Mouse (Mus musculus): ENCODE results near the gene Anks3. TPM values are rescaled to one million over a fixed set of nuclear protein-coding genes. Genes with fewer than 3 reads are reported as not detected.

The Anks3 gene
- polyA plus RNA-seq, 1 experiment from 2014 or later, result 43.4 TPM

DNA sequence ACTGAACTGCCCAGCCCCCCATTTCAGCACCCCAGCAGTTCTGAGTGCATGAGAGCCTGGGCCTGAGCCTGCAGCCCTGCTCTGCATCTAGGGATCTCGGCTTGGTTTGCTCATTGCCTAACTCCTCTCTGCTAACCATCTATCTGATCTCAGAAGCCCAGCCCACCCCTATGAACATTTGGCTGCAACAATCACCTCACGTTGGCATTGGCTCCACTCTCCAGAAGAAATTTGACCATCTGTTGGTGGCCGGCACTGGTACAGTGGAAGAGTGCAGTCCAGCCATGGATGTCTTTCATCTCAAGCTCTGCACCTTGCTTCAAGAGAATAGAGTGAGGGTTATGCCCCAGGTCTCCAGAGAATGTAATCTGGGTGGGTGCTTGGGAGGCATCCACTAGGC, 6.6 kb downstream of the Anks3 start:
- WGBS, result 90% methylated on average over 3 of the region's 3 CpGs
- ATAC-seq (no peak), DNase-seq (ENCODE audit: low spot score) (no peak)
- H3K27me3 ChIP-seq (replicated peaks; ENCODE audit: insufficient read depth, low read length), result no peaks in the 10 kb centered on the region
- H3K4me3 ChIP-seq (ENCODE audit: low read depth, low read length), result no peak overlapping the region
- H3K27ac ChIP-seq (ENCODE audit: low read length), result no peak overlapping the region
- TF ChIP-seq CTCF (IDR thresholded peaks at IDR 0.05) (no peak), EP300 (IDR thresholded peaks at IDR 0.05) (no peak)
- H3K36me3 ChIP-seq (ENCODE audit: insufficient read depth, low read length), result 0 out of 2 replicates have a peak, but pooled peaks cover 20% of the 10 kb centered on the region
- H3K4me2 ChIP-seq (replicated peaks; ENCODE audit: low read depth, low read length), result no peak overlapping the region
- no peaks in the 10 kb centered on the region for H3K4me1 ChIP-seq (ENCODE audit: insufficient read depth, low read depth, low read length)
- H3K9ac ChIP-seq (replicated peaks; ENCODE audit: low read depth), result no peak overlapping the region
- no peaks in the 10 kb centered on the region for H3K9me3 ChIP-seq (ENCODE audit: low read length)

DNA sequence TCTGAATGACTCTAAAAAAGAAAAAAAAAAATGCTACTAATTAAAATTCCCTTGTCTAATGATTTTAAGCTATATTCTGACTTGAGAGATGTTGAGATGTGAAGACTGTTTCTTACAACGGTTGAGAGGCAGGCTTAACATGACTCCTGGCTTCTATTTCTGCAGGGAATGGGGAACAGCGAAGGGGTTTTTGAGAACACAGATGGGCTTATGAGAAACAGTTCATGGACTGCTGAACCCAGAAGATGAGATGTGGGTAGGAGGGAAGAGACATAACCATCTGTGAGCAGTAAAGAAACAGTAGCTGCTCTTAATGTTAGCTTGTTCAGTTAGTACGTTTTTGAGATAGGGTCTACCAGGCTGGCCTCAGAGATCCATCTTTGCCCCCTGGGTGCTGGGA, 7.4 kb downstream of the Anks3 start:
- Histone ChIP-seq H3K4me1 (ENCODE audit: insufficient read depth, low read depth, low read length) (no peaks in the 10 kb centered on the region), H3K36me3 (ENCODE audit: insufficient read depth, low read length) (0 out of 2 replicates have a peak, but pooled peaks cover 20% of the 10 kb centered on the region), H3K9ac (replicated peaks; ENCODE audit: low read depth) (no peak overlapping the region), H3K27ac (ENCODE audit: low read length) (no peak overlapping the region), H3K4me2 (replicated peaks; ENCODE audit: low read depth, low read length) (no peak overlapping the region), H3K9me3 (ENCODE audit: low read length) (no peaks in the 10 kb centered on the region), H3K27me3 (replicated peaks; ENCODE audit: insufficient read depth, low read length) (no peaks in the 10 kb centered on the region), H3K4me3 (ENCODE audit: low read depth, low read length) (no peak overlapping the region)
- ATAC-seq (no peak), DNase-seq (ENCODE audit: low spot score) (no peak)
- TF ChIP-seq CTCF (IDR thresholded peaks at IDR 0.05) (no peak), EP300 (IDR thresholded peaks at IDR 0.05) (no peak)
- 93% methylated on average over 3 of the region's 3 CpGs for WGBS

DNA sequence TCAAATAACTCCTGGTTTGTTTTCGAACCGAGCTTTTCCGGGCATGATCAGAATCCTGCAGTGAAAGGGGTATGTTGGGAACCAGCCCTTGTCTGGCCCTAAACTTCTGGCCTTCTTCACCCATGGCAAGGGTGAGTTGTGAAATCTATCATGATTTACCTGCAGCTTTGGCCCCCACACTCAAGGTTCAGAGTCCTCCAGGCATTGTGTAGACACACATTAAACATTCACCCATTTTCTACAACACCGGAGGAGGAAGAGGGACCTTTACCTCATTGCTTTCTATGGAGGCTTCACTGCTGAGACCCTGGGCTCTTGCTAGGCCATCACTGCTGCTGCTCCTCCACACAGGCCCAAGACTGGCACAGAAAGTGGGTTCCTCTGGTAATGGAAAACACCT, 16.6 kb downstream of the Anks3 start:
- TF ChIP-seq CTCF (IDR thresholded peaks at IDR 0.05) (no peak), EP300 (IDR thresholded peaks at IDR 0.05) (no peak)
- WGBS, result 71% methylated on average over 4 of the region's 4 CpGs
- no peak overlapping the region for H3K9ac ChIP-seq (replicated peaks; ENCODE audit: low read depth)
- H3K4me1 ChIP-seq (ENCODE audit: insufficient read depth, low read depth, low read length), result no peaks in the 10 kb centered on the region
- no peaks in the 10 kb centered on the region for H3K9me3 ChIP-seq (ENCODE audit: low read length)
- H3K27ac ChIP-seq (ENCODE audit: low read length), result no peak overlapping the region
- no peak for DNase-seq (ENCODE audit: low spot score)
- H3K36me3 ChIP-seq (ENCODE audit: insufficient read depth, low read length), result peaks cover 29% of the 10 kb centered on the region
- H3K4me2 ChIP-seq (replicated peaks; ENCODE audit: low read depth, low read length), result no peak overlapping the region
- H3K4me3 ChIP-seq (ENCODE audit: low read depth, low read length), result no peak overlapping the region
- no peak for ATAC-seq
- H3K27me3 ChIP-seq (replicated peaks; ENCODE audit: insufficient read depth, low read length), result no peaks in the 10 kb centered on the region

DNA sequence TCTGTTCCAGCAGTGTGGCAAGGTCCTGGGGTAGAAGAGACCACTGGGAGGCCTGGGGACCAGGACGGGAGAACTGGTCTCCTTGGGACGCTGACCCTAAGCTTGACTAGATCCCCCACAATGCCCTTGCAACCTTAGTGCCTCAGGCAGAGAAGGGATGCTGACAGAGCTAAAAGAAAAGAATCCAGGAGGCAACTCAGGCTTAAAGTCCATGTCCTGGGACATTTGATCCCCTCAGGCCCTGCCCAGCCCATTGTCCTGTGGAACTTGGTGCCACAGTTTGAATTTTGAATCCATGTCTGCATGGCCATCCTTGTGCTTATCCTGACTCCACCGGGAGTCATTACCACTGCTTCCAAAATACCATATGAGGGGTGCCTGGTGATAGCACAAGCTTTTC, 17.9 kb downstream of the Anks3 start:
- TF ChIP-seq CTCF (IDR thresholded peaks at IDR 0.05), result no peak
- TF ChIP-seq EP300 (IDR thresholded peaks at IDR 0.05), result no peak
- no peaks in the 10 kb centered on the region for H3K27me3 ChIP-seq (replicated peaks; ENCODE audit: insufficient read depth, low read length)
- no peaks in the 10 kb centered on the region for H3K4me1 ChIP-seq (ENCODE audit: insufficient read depth, low read depth, low read length)
- DNase-seq (ENCODE audit: low spot score) (no peak), ATAC-seq (no peak)
- H3K4me3 ChIP-seq (ENCODE audit: low read depth, low read length), result no peak overlapping the region
- no peak overlapping the region for H3K4me2 ChIP-seq (replicated peaks; ENCODE audit: low read depth, low read length)
- 90% methylated on average over 3 of the region's 3 CpGs for WGBS
- H3K36me3 ChIP-seq (ENCODE audit: insufficient read depth, low read length), result peaks cover 29% of the 10 kb centered on the region
- H3K9me3 ChIP-seq (ENCODE audit: low read length), result no peaks in the 10 kb centered on the region
- H3K9ac ChIP-seq (replicated peaks; ENCODE audit: low read depth), result no peak overlapping the region
- no peak overlapping the region for H3K27ac ChIP-seq (ENCODE audit: low read length)

DNA sequence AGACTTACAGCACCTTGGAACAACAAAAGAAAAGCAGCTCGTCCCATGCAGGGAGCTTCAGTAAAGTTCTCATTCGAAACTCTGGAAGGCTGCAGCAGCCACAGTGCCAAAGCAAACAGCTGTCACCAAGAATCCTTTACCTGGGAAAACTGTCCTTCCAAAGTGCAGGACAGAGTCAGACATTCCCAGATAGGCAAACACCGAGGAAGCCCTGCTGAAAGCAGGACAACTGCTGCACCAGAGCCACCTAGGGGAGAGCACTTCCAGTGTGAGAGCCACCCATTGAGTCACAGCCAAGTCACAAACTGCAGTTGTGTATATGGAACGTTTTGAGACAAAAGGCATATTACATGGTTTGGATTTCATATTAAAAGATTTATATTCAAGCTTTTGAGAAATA, 18.6 kb downstream of the Anks3 start:
- ATAC-seq, result no peak
- Histone ChIP-seq H3K27me3 (replicated peaks; ENCODE audit: insufficient read depth, low read length) (no peaks in the 10 kb centered on the region), H3K36me3 (ENCODE audit: insufficient read depth, low read length) (peaks cover 27% of the 10 kb centered on the region), H3K4me3 (ENCODE audit: low read depth, low read length) (no peak overlapping the region), H3K27ac (ENCODE audit: low read length) (no peak overlapping the region), H3K4me1 (ENCODE audit: insufficient read depth, low read depth, low read length) (no peaks in the 10 kb centered on the region), H3K4me2 (replicated peaks; ENCODE audit: low read depth, low read length) (no peak overlapping the region), H3K9me3 (ENCODE audit: low read length) (no peaks in the 10 kb centered on the region), H3K9ac (replicated peaks; ENCODE audit: low read depth) (no peak overlapping the region)
- no peak for DNase-seq (ENCODE audit: low spot score)
- WGBS, result 75% methylated on average over 4 of the region's 4 CpGs
- no peak for TF ChIP-seq EP300 (IDR thresholded peaks at IDR 0.05)
- no peak for TF ChIP-seq CTCF (IDR thresholded peaks at IDR 0.05)

DNA sequence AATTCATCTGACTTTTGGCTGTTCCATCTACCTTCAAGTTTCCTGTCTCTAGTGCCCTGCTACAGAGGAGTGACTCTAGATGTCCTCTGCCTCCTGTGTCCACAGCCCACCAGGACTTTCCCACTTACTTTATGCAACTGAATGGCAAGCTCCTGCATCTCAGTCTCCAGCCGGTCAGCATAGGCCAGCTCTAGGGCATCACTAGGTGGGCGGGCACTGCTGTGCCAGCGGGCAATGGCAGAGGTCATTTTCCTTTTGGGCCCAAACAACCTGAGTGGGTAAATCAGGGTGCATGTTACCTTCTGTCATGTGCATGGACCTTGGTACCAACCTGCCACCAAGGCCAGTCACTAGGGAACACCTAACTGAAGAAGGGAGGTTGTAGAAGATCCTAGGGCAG, 20.6 kb downstream of the Anks3 start:
- no peaks in the 10 kb centered on the region for H3K9me3 ChIP-seq (ENCODE audit: low read length)
- no peak overlapping the region for H3K27ac ChIP-seq (ENCODE audit: low read length)
- no peak for DNase-seq (ENCODE audit: low spot score)
- no peak overlapping the region for H3K4me2 ChIP-seq (replicated peaks; ENCODE audit: low read depth, low read length)
- no peak overlapping the region for H3K9ac ChIP-seq (replicated peaks; ENCODE audit: low read depth)
- WGBS, result 99% methylated on average over 3 of the region's 3 CpGs
- TF ChIP-seq CTCF (IDR thresholded peaks at IDR 0.05), result no peak
- TF ChIP-seq EP300 (IDR thresholded peaks at IDR 0.05), result no peak
- H3K27me3 ChIP-seq (replicated peaks; ENCODE audit: insufficient read depth, low read length), result no peaks in the 10 kb centered on the region
- H3K4me3 ChIP-seq (ENCODE audit: low read depth, low read length), result no peak overlapping the region
- peaks cover 4% of the 10 kb centered on the region; the same call in 1 of the 2 replicates for H3K4me1 ChIP-seq (ENCODE audit: insufficient read depth, low read depth, low read length)
- peaks cover 19% of the 10 kb centered on the region for H3K36me3 ChIP-seq (ENCODE audit: insufficient read depth, low read length)
- ATAC-seq, result no peak

DNA sequence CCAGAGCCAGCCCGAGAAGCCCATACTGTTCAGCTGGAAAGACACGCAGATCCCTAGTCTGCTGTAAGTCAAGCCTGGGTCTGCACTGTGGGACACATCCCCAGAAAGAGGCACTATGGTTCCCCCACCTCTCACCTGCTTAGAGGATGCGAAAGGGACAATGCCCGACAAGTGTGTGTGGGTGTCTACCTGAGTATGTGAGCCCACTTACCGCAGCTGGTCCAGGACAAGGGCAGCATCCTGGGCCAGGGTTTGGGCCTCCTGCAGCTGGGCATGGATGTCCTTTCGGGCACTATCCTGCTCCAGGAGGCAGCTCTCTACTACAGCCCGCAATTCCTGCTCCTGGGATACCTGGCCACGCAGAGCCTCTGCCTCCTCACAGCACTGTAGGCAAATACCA, 21.1 kb downstream of the Anks3 start:
- WGBS, result 92% methylated on average over 8 of the region's 8 CpGs
- Histone ChIP-seq H3K4me1 (ENCODE audit: insufficient read depth, low read depth, low read length) (peaks cover 4% of the 10 kb centered on the region; the same call in 1 of the 2 replicates), H3K27ac (ENCODE audit: low read length) (no peak overlapping the region), H3K9me3 (ENCODE audit: low read length) (no peaks in the 10 kb centered on the region), H3K4me3 (ENCODE audit: low read depth, low read length) (no peak overlapping the region), H3K27me3 (replicated peaks; ENCODE audit: insufficient read depth, low read length) (no peaks in the 10 kb centered on the region), H3K4me2 (replicated peaks; ENCODE audit: low read depth, low read length) (no peak overlapping the region), H3K9ac (replicated peaks; ENCODE audit: low read depth) (no peak overlapping the region), H3K36me3 (ENCODE audit: insufficient read depth, low read length) (peaks cover 19% of the 10 kb centered on the region)
- ATAC-seq (no peak), DNase-seq (ENCODE audit: low spot score) (no peak)
- TF ChIP-seq CTCF (IDR thresholded peaks at IDR 0.05) (no peak), EP300 (IDR thresholded peaks at IDR 0.05) (no peak)
